Mouse (Mus musculus): Measurements from ENCODE around the gene Adamts17.

Gene Adamts17

GRCm38 (mm10) chr7:67082751-67083150 is 243.2 kb downstream of the Adamts17 start:
- DNase-seq (ENCODE audit: low spot score): no peak

GRCm38 (mm10) chr7:67087759-67088158 is 248.2 kb downstream of the Adamts17 start:
- DNase-seq (ENCODE audit: low spot score): no peak

GRCm38 (mm10) chr7:67097096-67097495 is 257.6 kb downstream of the Adamts17 start:
- no peak for DNase-seq (ENCODE audit: low spot score)

- no peak for DNase-seq (ENCODE audit: low spot score)
These were observed 262.0 kb downstream of the Adamts17 start for GRCm38 (mm10) chr7:67101418-67101973.

GRCm38 (mm10) chr7:67110551-67111159 is 271.1 kb downstream of the Adamts17 start:
- DNase-seq (ENCODE audit: low spot score): no peak

GRCm38 (mm10) chr7:67112495-67113216 is 273.1 kb downstream of the Adamts17 start:
- no peak for DNase-seq (ENCODE audit: low spot score)

- DNase-seq (ENCODE audit: low spot score): no peak
These were observed 274.5 kb downstream of the Adamts17 start for GRCm38 (mm10) chr7:67114056-67114455.

- no peak for DNase-seq (ENCODE audit: low spot score)
These were observed 275.5 kb downstream of the Adamts17 start for GRCm38 (mm10) chr7:67115056-67115455.

GRCm38 (mm10) chr7:67135140-67135539 is 295.6 kb downstream of the Adamts17 start:
- DNase-seq (ENCODE audit: low spot score): no peak

GRCm38 (mm10) chr7:67142347-67143015 is 302.9 kb downstream of the Adamts17 start:
- no peak for DNase-seq (ENCODE audit: low spot score)

GRCm38 (mm10) chr7:67145748-67146147 is 306.2 kb downstream of the Adamts17 start:
- peak; percentile 52 for DNase-seq (ENCODE audit: low spot score)

GRCm38 (mm10) chr7:67146151-67146550 is 306.6 kb downstream of the Adamts17 start:
- no peak for DNase-seq (ENCODE audit: low spot score)

- no peak for DNase-seq (ENCODE audit: low spot score)
These were observed 310.2 kb downstream of the Adamts17 start for GRCm38 (mm10) chr7:67149707-67150106.

GRCm38 (mm10) chr7:67152626-67153025 is 313.1 kb downstream of the Adamts17 start:
- no peak for DNase-seq (ENCODE audit: low spot score)

GRCm38 (mm10) chr7:67162135-67162534 is 322.6 kb downstream of the Adamts17 start:
- DNase-seq (ENCODE audit: low spot score): no peak

GRCm38 (mm10) chr7:67168288-67168687 is 328.8 kb downstream of the Adamts17 start:
- no peak for DNase-seq (ENCODE audit: low spot score)

- DNase-seq (ENCODE audit: low spot score): no peak
These were observed 329.4 kb downstream of the Adamts17 start for GRCm38 (mm10) chr7:67168763-67169569.

GRCm38 (mm10) chr7:67173522-67174195 is 334.1 kb downstream of the Adamts17 start:
- DNase-seq (ENCODE audit: low spot score): no peak

- no peak for DNase-seq (ENCODE audit: low spot score)
These were observed 344.3 kb downstream of the Adamts17 start for GRCm38 (mm10) chr7:67183786-67184185.

- peak; percentile 78 for DNase-seq (ENCODE audit: low spot score)
These were observed 359.9 kb downstream of the Adamts17 start for GRCm38 (mm10) chr7:67199412-67199811.
